In the genomic region with DNA sequence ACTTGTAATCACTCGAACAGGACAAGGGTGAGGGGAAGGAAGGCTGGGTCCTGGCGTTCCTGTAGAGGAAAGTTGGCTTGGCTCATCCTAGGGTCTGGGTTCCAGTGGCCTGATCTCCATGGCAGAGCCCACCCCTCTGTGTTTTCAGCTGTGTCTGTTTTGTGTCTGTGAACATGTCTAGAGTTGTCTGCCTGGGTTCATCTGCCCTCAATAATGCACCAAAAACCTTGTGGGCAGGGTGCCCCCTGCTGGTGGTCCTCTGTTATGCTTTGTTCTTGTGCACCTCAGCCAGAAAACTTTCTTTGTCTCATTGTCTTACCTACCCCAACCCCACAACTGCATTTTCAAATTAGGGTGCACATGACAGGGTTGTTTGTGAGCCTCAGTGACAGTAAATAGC, we compare ENCODE assay signal across 8 mouse cellular contexts. TPM values are rescaled to one million over a fixed set of nuclear protein-coding genes. Genes with fewer than 3 reads are reported as not detected.
DNase-seq lines count a peak whose midpoint lies in the region; ATAC-seq and TF ChIP-seq lines count a peak whose summit lies in the region.

No protein-coding gene starts in this region.

- no peak overlapping the region for H3K9ac ChIP-seq in lung, embryonic 14.5 days

- 0 out of 2 replicates have a peak, but pooled peaks cover 3% of the 10 kb centered on the region for H3K4me1 ChIP-seq in lung, embryonic 14.5 days (ENCODE audit: insufficient read depth)
- H3K4me1 ChIP-seq in olfactory bulb, adult 2 months (ENCODE audit: control insufficient read depth, insufficient read depth, low read length), result peaks cover 6% of the 10 kb centered on the region
- H3K4me1 ChIP-seq in thymus, adult 2 months (replicated peaks; ENCODE audit: control insufficient read depth, insufficient read depth, low read length), result peaks cover 1% of the 10 kb centered on the region; the same call in 1 of the 2 replicates

- H3K27ac ChIP-seq in lung, embryonic 14.5 days (ENCODE audit: low read depth), result no peak overlapping the region
- no peak overlapping the region for H3K27ac ChIP-seq in olfactory bulb, adult 2 months (ENCODE audit: insufficient read depth, low read depth, low read length)
- H3K27ac ChIP-seq in thymus, adult 2 months (ENCODE audit: control insufficient read depth, insufficient read depth, low read length), result no peak overlapping the region

- H3K27me3 ChIP-seq in lung, embryonic 14.5 days (ENCODE audit: insufficient read depth, low read length), result no peaks in the 10 kb centered on the region
- no peaks in the 10 kb centered on the region for H3K27me3 ChIP-seq in thymus, adult 2 months (ENCODE audit: control insufficient read depth, insufficient read depth, low read length)

- TF ChIP-seq CTCF in lung, embryonic 14.5 days (IDR thresholded peaks at IDR 0.05; ENCODE audit: low read depth), result peak; percentile 81
- 0 out of 2 replicates have a peak, but pooled peaks have one; percentile 35 for TF ChIP-seq CTCF in olfactory bulb, adult 2 months (IDR thresholded peaks at IDR 0.05; ENCODE audit: insufficient read depth, low read depth, low read length)
- TF ChIP-seq CTCF in thymus, adult 2 months (IDR thresholded peaks at IDR 0.05; ENCODE audit: borderline replicate concordance, control insufficient read depth, extremely low read depth, insufficient read depth, low read length, poor library complexity), result peak; percentile 34; the same call in 1 of the 2 replicates

- H3K36me3 ChIP-seq in lung, embryonic 14.5 days (ENCODE audit: insufficient read depth), result no peaks in the 10 kb centered on the region
- H3K36me3 ChIP-seq in thymus, adult 2 months (ENCODE audit: control insufficient read depth, insufficient read depth, low read length), result no peaks in the 10 kb centered on the region

- ATAC-seq in lung, embryonic 14.5 days (ENCODE audit: insufficient read depth), result 0 out of 2 replicates have a peak, but pooled peaks have one; percentile 50

- TF ChIP-seq POLR2A in olfactory bulb, adult 2 months (IDR thresholded peaks at IDR 0.05; ENCODE audit: insufficient read depth, low read depth, low read length), result no peak
- no peak for TF ChIP-seq POLR2A in thymus, adult 2 months (IDR thresholded peaks at IDR 0.05; ENCODE audit: control insufficient read depth, extremely low read depth, insufficient read depth, low read length, poor library complexity)

- no peaks in the 10 kb centered on the region for H3K9me3 ChIP-seq in lung, embryonic 14.5 days (ENCODE audit: low read depth, low read length)

- WGBS in lung, embryonic 14.5 days, result 47% methylated on average over 2 of the region's 2 CpGs
- WGBS in olfactory bulb, adult 2 months, result 74% methylated on average over 2 of the region's 2 CpGs
- 67% methylated on average over 2 of the region's 2 CpGs for WGBS in thymus, adult 2 months

- no peak overlapping the region for H3K4me2 ChIP-seq in lung, embryonic 14.5 days

- peak; percentile 85 for DNase-seq in CD4-positive, CD25-positive, alpha-beta regulatory T cell, adult 2 months (ENCODE audit: low read depth, low spot score)
- peak; percentile 49 for DNase-seq in adrenal gland, adult 8-10 months
- DNase-seq in embryo, embryonic 11 days, result peak; percentile 76
- peak; percentile 30 to 61 for DNase-seq in heart, adult 9 months (ENCODE audit: low spot score in 2 of 2)
- DNase-seq in kidney, postnatal 25 days, result peak; percentile 74 to 85
- DNase-seq in lung, embryonic 14.5 days, result peak; percentile 84
- DNase-seq in thymus, adult 2 months, result peak; percentile 87

- H3K4me3 ChIP-seq in lung, embryonic 14.5 days (ENCODE audit: low read depth, low read length), result no peak overlapping the region
- H3K4me3 ChIP-seq in olfactory bulb, adult 2 months (ENCODE audit: insufficient read depth, low read depth, low read length), result no peak overlapping the region
- H3K4me3 ChIP-seq in thymus, adult 2 months (ENCODE audit: control insufficient read depth, insufficient read depth, low read length), result no peak overlapping the region

RNA-seq across cellular contexts. Expression of gene Snx30, which starts 44.5 kb away (rescaled TPM):
- total RNA-seq in adrenal gland, adult 8-10 months (2022), result 10 to 100 TPM in 1 of 4 experiments, 1 to 10 TPM in 3; 6.6 to 10.2 (median 8.9) TPM
- polyA plus RNA-seq in lung, embryonic 14.5 days (2014; fragmentation: Nextera tagmentation; extraction: Ambion mirVana), result 9.8 and 10.6 TPM in 2 replicates
- polyA plus RNA-seq in olfactory bulb, adult 2 months (2012; ENCODE audit: insufficient read depth, insufficient read length, low replicate concordance, missing spikeins), result not detected in 2 replicates
- polyA plus RNA-seq in thymus, adult 2 months (2012; rRNA removed), result 6.1 and 7.8 TPM in 2 replicates

RNA-seq across cellular contexts. Expression of gene Inip, which starts 48.8 kb away (rescaled TPM):
- total RNA-seq in adrenal gland, adult 8-10 months (2022), result 10 to 100 TPM; 17.8 to 24.3 (median 19.9) TPM
- polyA plus RNA-seq in lung, embryonic 14.5 days (2014; fragmentation: Nextera tagmentation; extraction: Ambion mirVana), result 60.7 and 64.7 TPM in 2 replicates
- polyA plus RNA-seq in olfactory bulb, adult 2 months (2012; ENCODE audit: insufficient read depth, insufficient read length, low replicate concordance, missing spikeins), result not detected in 2 replicates
- polyA plus RNA-seq in thymus, adult 2 months (2012; rRNA removed), result 26.7 and 27.8 TPM in 2 replicates
